Mouse (Mus musculus) CD4-positive, CD25-positive, alpha-beta regulatory T cell, adult 4 months (primary cell): ENCODE measurements around the gene Epb41l4b. TPM values are rescaled to one million over a fixed set of nuclear protein-coding genes. Genes with fewer than 3 reads are reported as not detected.

Experiments used
- ATAC-seq: one replicate; pipeline ENCODE4 v1.8.0; 2017
- polyA plus RNA-seq, 2 experiments: library from polyadenylated mRNA; unstranded; fragments of 100-300 nt; shearing (Covaris generic); gene quantifications; one replicate each; pipeline ENCODE4 v1.2.1; 2017

The Epb41l4b gene
- polyA plus RNA-seq, 2 experiments from 2014 or later: not detected

- ATAC-seq: no peak
Measured at GRCm38 (mm10) chr4:57010425-57010824, 132.8 kb downstream of the Epb41l4b start.

GRCm38 (mm10) chr4:57007717-57008116, 135.5 kb downstream of the Epb41l4b start:
- ATAC-seq: no peak

- no peak for ATAC-seq
Measured at GRCm38 (mm10) chr4:57005011-57005410, 138.2 kb downstream of the Epb41l4b start.

GRCm38 (mm10) chr4:57003886-57004285, 139.4 kb downstream of the Epb41l4b start:
- no peak for ATAC-seq

- no peak for ATAC-seq
Measured at GRCm38 (mm10) chr4:57002751-57003150, 140.5 kb downstream of the Epb41l4b start.

- ATAC-seq: no peak
Measured at GRCm38 (mm10) chr4:57001437-57001836, 141.8 kb downstream of the Epb41l4b start.

- ATAC-seq: no peak
Measured at GRCm38 (mm10) chr4:56993331-56993730, 149.9 kb downstream of the Epb41l4b start.

- no peak for ATAC-seq
Measured at GRCm38 (mm10) chr4:56991951-56992350, 151.3 kb downstream of the Epb41l4b start.

GRCm38 (mm10) chr4:56990215-56990584, 153.0 kb downstream of the Epb41l4b start, which contains the start of gene Frrs1l:
Gene Frrs1l, minus strand, starts transcription at chr4:56990391.
- no peak for ATAC-seq

- ATAC-seq: no peak
Measured at GRCm38 (mm10) chr4:56989431-56990214, 153.6 kb downstream of the Epb41l4b start.

- no peak for ATAC-seq
Measured at GRCm38 (mm10) chr4:56965586-56966179, 177.6 kb downstream of the Epb41l4b start.

- no peak for ATAC-seq
Measured at GRCm38 (mm10) chr4:56963687-56964086, 179.6 kb downstream of the Epb41l4b start.

- ATAC-seq: no peak
Measured at GRCm38 (mm10) chr4:56961320-56961925, 181.8 kb downstream of the Epb41l4b start.

- no peak for ATAC-seq
Measured at GRCm38 (mm10) chr4:56957518-56957917, 185.7 kb downstream of the Epb41l4b start.

GRCm38 (mm10) chr4:56953235-56953634, 190.0 kb downstream of the Epb41l4b start:
- ATAC-seq: no peak

- no peak for ATAC-seq
Measured at GRCm38 (mm10) chr4:56951701-56952100, 191.5 kb downstream of the Epb41l4b start.

- ATAC-seq: peak; percentile 16
Measured at GRCm38 (mm10) chr4:56949494-56949893, 193.7 kb downstream of the Epb41l4b start.

GRCm38 (mm10) chr4:56946641-56947640, 196.3 kb downstream of the Epb41l4b start, which contains the start of gene Tmem245:
Gene Tmem245, minus strand, starts transcription at chr4:56947437.
- ATAC-seq: peak; percentile 91

GRCm38 (mm10) chr4:56946180-56946579, 197.1 kb downstream of the Epb41l4b start:
- ATAC-seq: no peak

- ATAC-seq: no peak
Measured at GRCm38 (mm10) chr4:56944286-56944685, 199.0 kb downstream of the Epb41l4b start.

GRCm38 (mm10) chr4:56943258-56943657, 200.0 kb downstream of the Epb41l4b start:
- no peak for ATAC-seq

GRCm38 (mm10) chr4:56942567-56942966, 200.7 kb downstream of the Epb41l4b start:
- no peak for ATAC-seq
